Mouse (Mus musculus) limb, embryonic 10.5 days (tissue): ENCODE data around the gene Ptprg. TPM values are rescaled to one million over a fixed set of nuclear protein-coding genes. Genes with fewer than 3 reads are reported as not detected.
A peak's percentile ranks its signal among the peaks of the same experiment; 100 is the strongest.

Experiments
- DNase-seq: peaks from one replicate; pipeline ENCODE4 v3.0.0-alpha.2; 2017; ENCODE audit warnings: low spot score
- H3K27ac ChIP-seq: fragments of 300-500 bp; sonication (generic); 2 replicates; pipeline ENCODE4 v1.5.1; 2016; ENCODE audit warnings: mild to moderate bottlenecking
- H3K27me3 ChIP-seq: fragments of 300-500 bp; sonication (generic); 2 replicates; pipeline ENCODE4 v1.6.1; 2016; ENCODE audit warnings: low read depth, mild to moderate bottlenecking; ENCODE audit not compliant: poor library complexity, severe bottlenecking
- H3K36me3 ChIP-seq: fragments of 300-500 bp; sonication (generic); 2 replicates; pipeline ENCODE4 v1.6.1; 2016; ENCODE audit warnings: mild to moderate bottlenecking, moderate library complexity
- H3K4me1 ChIP-seq: fragments of 300-500 bp; sonication (generic); 2 replicates; pipeline ENCODE4 v1.6.1; 2016
- H3K4me3 ChIP-seq: fragments of 300-500 bp; sonication (generic); 2 replicates; pipeline ENCODE4 v1.5.1; 2016; ENCODE audit warnings: mild to moderate bottlenecking, moderate library complexity
- H3K9me3 ChIP-seq: fragments of 300-500 bp; sonication (generic); replicated peaks from 2 replicates; pipeline ENCODE4 v1.6.1; 2016; ENCODE audit warnings: mild to moderate bottlenecking
- WGBS: fragments of 180-500 bp; shearing (Covaris S2); methylation state at CpG from one replicate; pipeline ENCODE4 v1.1.7; 2016; 5-methylcytosine and 5-hydroxymethylcytosine counted together
- polyA plus RNA-seq: library from polyadenylated mRNA; unstranded; fragments of >200 nt; fragmentation: Nextera tagmentation; extraction: Ambion mirVana; gene quantifications from 2 replicates; pipeline ENCODE4 v1.2.1, GENCODE M21; 2016

Ptprg gene
- polyA plus RNA-seq, 1 experiment from 2014 or later = 40.3 TPM

DNA sequence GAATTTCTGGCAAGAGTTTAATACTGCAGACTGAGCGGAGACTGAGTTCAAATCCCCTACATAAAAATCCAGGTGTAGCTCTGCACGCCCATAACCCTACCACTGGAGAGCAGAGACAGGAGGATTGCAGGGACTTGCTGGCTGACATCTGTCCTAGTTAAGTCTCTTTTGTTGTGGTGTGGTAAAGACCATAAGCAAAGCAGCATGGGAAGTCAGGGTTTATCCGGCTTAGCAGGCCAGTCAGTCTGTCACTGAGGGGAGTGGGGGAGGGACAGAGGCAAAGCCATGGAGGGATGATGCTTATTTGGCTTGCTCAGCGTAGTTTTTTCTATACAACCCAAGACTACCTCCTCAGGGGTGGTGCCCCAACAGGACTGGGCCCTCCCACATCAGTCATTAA is 530.7 kb downstream of the Ptprg start:
- H3K4me1 ChIP-seq = peaks cover 63% of the 10 kb centered on the region
- H3K27me3 ChIP-seq = no peaks in the 10 kb centered on the region
- no peak overlapping the region for H3K4me3 ChIP-seq
- no peak overlapping the region for H3K27ac ChIP-seq
- DNase-seq = no peak
- no peaks in the 10 kb centered on the region for H3K9me3 ChIP-seq
- no peaks in the 10 kb centered on the region for H3K36me3 ChIP-seq
- WGBS = 85% methylated on average over 4 of the region's 4 CpGs

DNA sequence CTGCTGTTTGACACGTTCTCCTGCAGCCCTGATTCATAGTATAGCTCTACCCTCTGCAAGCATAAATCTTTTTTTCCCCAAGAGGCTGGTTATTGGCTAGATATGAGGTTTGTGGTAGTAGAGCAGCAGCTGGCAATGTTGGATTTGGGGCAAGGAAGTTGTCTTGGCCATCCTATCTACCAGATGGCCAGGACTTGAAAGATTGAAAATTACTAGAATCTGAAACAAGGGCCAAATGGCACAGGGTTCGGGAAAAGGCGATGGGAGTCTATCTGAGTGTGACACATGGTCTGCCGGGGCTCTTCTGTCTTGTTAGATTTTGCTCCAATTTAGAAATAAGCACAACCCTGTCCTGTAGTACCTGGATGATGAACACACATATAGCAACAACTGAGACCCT is 531.7 kb downstream of the Ptprg start:
- WGBS = 85% methylated on average over 4 of the region's 4 CpGs
- no peak for DNase-seq
- Histone ChIP-seq H3K9me3 (no peaks in the 10 kb centered on the region), H3K36me3 (no peaks in the 10 kb centered on the region), H3K27ac (no peak overlapping the region), H3K4me3 (no peak overlapping the region), H3K4me1 (peaks cover 61% of the 10 kb centered on the region), H3K27me3 (no peaks in the 10 kb centered on the region)

GRCm38 (mm10) chr14:12086167-12086566 is 532.8 kb downstream of the Ptprg start:
- Histone ChIP-seq H3K36me3 (no peaks in the 10 kb centered on the region), H3K4me1 (peaks cover 63% of the 10 kb centered on the region), H3K9me3 (no peaks in the 10 kb centered on the region), H3K27ac (no peak overlapping the region), H3K4me3 (no peak overlapping the region), H3K27me3 (no peaks in the 10 kb centered on the region)
- no peak for DNase-seq
- 86% methylated on average over 5 of the region's 5 CpGs for WGBS

GRCm38 (mm10) chr14:12089954-12090353 is 536.6 kb downstream of the Ptprg start:
- peaks cover 44% of the 10 kb centered on the region for H3K4me1 ChIP-seq
- peak overlapping the region; percentile 36 for H3K27ac ChIP-seq
- H3K36me3 ChIP-seq = no peaks in the 10 kb centered on the region
- H3K27me3 ChIP-seq = no peaks in the 10 kb centered on the region
- DNase-seq = no peak
- no peaks in the 10 kb centered on the region for H3K9me3 ChIP-seq
- H3K4me3 ChIP-seq = no peak overlapping the region

- peaks cover 36% of the 10 kb centered on the region for H3K4me1 ChIP-seq
- 53% methylated on average over 3 of the region's 3 CpGs for whole genome bisulfite sequencing
- no peak overlapping the region for H3K4me3 ChIP-seq
- no peak overlapping the region for H3K27ac ChIP-seq
- H3K27me3 ChIP-seq = no peaks in the 10 kb centered on the region
- no peaks in the 10 kb centered on the region for H3K36me3 ChIP-seq
- DNase-seq = no peak
- no peaks in the 10 kb centered on the region for H3K9me3 ChIP-seq
Observed at GRCm38 (mm10) chr14:12091730-12092129, 538.4 kb downstream of the Ptprg start.

GRCm38 (mm10) chr14:12099390-12100333 is 546.3 kb downstream of the Ptprg start:
- Histone ChIP-seq H3K36me3 (no peaks in the 10 kb centered on the region), H3K27me3 (no peaks in the 10 kb centered on the region), H3K4me1 (peaks cover 35% of the 10 kb centered on the region), H3K9me3 (no peaks in the 10 kb centered on the region), H3K27ac (0 out of 2 replicates have a peak overlapping the region, but pooled peaks have one; percentile 37), H3K4me3 (no peak overlapping the region)
- DNase-seq = no peak
- WGBS = 42% methylated on average over 12 of the region's 12 CpGs

DNA sequence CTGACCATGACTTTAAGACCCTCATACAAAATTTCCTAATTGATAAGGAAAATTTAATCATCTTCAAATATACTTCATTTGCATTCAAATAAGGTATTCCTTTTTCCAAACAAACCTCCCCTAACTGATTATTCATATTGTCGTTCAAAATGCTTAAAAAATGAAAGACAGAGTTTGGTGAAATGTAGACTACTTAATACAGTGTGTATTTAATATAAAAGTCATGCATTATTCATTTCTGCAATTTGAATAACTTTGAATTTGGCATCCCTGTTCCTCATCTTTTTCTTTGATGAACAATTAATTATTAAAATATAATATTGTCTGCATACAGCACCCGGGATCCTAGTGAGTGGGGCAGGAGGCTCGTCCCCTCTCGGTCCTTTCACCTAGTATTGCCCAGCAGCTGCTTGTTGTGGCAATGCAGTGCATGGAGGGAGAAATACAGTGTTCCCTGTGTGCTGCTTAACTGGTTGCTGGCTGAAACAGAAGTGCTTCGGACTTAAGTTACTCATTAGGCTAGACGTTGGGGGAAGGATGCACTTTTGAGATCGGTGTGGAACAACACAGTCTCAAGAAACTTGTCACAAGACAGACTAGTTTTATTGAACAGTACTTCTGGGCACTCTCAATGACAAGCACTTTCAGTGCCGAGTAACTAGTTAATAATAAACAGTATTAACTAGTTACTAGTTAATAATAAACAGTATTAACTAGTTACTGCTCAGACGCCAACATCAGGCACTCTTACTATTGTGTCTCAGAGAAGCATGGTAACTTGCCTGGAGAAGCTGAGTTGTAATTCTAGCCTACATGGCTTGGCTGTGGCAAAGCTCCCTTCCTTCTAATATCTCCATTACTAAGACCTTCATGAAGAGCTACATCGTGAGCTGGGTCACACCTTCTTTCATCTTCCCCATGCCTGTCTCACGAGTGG is 549.3 kb downstream of the Ptprg start:
- DNase-seq = no peak
- no peaks in the 10 kb centered on the region for H3K9me3 ChIP-seq
- whole genome bisulfite sequencing = 82% methylated on average over 11 of the region's 11 CpGs
- H3K4me3 ChIP-seq = no peak overlapping the region
- H3K27ac ChIP-seq = no peak overlapping the region
- no peaks in the 10 kb centered on the region for H3K36me3 ChIP-seq
- no peaks in the 10 kb centered on the region for H3K27me3 ChIP-seq
- H3K4me1 ChIP-seq = peaks cover 44% of the 10 kb centered on the region

DNA sequence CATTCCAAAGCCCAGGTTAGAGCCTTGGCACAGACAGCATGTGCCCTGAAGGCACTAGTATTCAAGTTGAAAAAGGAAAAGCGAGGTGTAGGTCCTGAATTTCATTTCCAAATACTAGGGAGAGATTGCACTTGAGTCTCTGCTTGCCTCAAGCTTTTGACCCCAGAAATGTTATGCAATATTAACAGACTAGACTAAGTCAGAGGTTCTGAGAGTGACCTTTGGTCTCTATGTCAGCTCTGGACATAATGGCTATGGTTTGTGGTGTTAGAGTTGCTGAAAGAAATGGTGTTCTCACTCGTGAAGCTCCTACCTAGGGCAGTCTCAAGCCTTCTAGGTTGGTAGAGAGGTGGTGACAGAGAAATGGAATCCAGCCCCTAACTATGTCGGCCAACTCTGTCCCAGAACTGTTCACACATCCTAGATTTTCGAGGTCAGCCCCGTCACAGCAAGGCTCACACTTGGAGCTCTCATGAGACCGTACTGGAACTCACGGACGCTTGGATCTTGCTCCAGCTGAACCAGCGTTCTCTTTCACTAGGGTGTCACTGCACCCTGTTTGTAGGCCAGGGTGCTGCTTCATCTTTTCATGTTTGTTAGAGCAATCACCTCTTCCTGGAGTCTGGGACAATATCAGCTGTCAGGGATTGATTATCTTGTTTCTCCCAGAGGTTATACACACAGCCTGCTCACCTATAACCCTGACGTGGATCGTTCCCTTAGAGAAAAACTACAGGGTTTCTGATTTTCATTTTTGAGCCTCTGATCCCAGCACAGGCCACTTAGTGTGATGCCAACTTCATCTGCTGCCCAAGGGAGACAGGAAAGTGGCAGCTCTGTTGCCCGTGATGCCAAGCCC is 551.2 kb downstream of the Ptprg start:
- Histone ChIP-seq H3K4me1 (peaks cover 31% of the 10 kb centered on the region), H3K27ac (no peak overlapping the region), H3K4me3 (no peak overlapping the region), H3K9me3 (no peaks in the 10 kb centered on the region), H3K36me3 (no peaks in the 10 kb centered on the region), H3K27me3 (no peaks in the 10 kb centered on the region)
- 84% methylated on average over 12 of the region's 12 CpGs for WGBS
- DNase-seq = no peak

DNA sequence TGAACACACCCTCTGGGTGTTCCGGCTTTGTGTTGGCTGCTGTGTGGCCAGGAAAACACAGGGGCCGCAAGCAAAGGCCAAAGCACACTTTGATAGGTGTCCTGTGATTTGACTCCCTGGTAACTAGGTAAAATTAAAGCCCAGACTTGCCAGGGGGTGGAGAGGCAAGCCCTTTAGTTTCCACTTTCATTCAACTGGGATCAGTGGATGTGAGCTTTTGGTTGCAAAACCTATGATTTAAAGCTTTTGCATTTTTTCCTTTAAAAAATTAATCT is 551.8 kb downstream of the Ptprg start:
- Histone ChIP-seq H3K4me1 (peaks cover 26% of the 10 kb centered on the region), H3K4me3 (no peak overlapping the region), H3K27me3 (no peaks in the 10 kb centered on the region), H3K9me3 (no peaks in the 10 kb centered on the region), H3K36me3 (no peaks in the 10 kb centered on the region), H3K27ac (no peak overlapping the region)
- WGBS = 78% methylated on average over 2 of the region's 2 CpGs
- DNase-seq = no peak

GRCm38 (mm10) chr14:12105593-12105992 is 552.3 kb downstream of the Ptprg start:
- Histone ChIP-seq H3K27me3 (no peaks in the 10 kb centered on the region), H3K27ac (no peak overlapping the region), H3K4me1 (peaks cover 21% of the 10 kb centered on the region), H3K4me3 (no peak overlapping the region), H3K9me3 (no peaks in the 10 kb centered on the region), H3K36me3 (no peaks in the 10 kb centered on the region)
- 91% methylated on average over 3 of the region's 3 CpGs for WGBS
- no peak for DNase-seq

DNA sequence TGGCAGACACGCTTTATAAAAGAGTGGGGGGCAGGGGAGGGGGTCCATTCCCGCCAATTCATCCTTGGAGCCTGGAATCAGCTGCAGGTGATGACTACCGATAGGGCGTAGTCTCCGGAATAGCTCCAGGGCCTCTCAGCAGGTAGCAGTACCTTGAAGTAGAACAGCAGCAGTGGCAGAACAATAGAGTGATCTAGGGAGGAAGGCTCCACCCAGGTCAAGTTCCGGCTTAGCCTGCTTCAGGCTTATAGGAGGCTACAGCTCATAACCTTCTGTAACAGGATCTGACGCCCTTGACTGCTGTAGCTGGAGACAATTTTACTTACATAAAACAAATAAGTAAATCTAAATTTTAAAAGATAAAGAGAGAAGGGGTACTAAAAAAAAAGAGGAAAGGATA is 554.1 kb downstream of the Ptprg start:
- Histone ChIP-seq H3K27ac (no peak overlapping the region), H3K4me1 (peaks cover 14% of the 10 kb centered on the region), H3K4me3 (no peak overlapping the region), H3K27me3 (no peaks in the 10 kb centered on the region), H3K36me3 (0 out of 2 replicates have a peak, but pooled peaks cover 8% of the 10 kb centered on the region), H3K9me3 (no peaks in the 10 kb centered on the region)
- DNase-seq = no peak
- WGBS = 62% methylated on average over 7 of the region's 7 CpGs

DNA sequence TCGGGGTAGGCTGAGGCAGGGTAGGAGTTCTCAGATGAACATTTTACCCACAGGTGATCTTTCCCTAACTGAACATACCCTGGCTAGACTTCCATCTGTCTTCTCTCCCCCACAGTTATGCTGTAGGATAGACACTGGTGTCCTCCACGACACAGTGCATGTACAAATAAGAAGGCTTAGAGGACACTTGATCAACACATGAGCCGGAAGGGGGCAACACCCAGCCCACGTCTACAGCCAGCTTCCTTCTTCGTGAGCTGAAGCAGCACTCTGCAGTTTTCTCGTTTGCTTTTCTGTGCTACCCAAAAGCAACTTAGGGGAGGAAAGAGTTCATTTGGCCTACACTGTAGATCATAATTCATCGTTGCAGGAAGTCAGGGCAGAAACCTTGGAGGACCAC is 554.7 kb downstream of the Ptprg start:
- Histone ChIP-seq H3K27ac (no peak overlapping the region), H3K27me3 (no peaks in the 10 kb centered on the region), H3K9me3 (no peaks in the 10 kb centered on the region), H3K4me1 (peaks cover 14% of the 10 kb centered on the region), H3K36me3 (0 out of 2 replicates have a peak, but pooled peaks cover 8% of the 10 kb centered on the region), H3K4me3 (no peak overlapping the region)
- WGBS = 82% methylated on average over 7 of the region's 7 CpGs
- no peak for DNase-seq
